Mouse (Mus musculus) CD4-positive naive resting alpha-beta T cell, adult 76 days (primary cell): Measurements from ENCODE around the gene Akap8. TPM values are rescaled to one million over a fixed set of nuclear protein-coding genes. Genes with fewer than 3 reads are reported as not detected.

Source experiments
- total RNA-seq: library from RNA; stranded (reverse); gene quantifications from one replicate; pipeline ENCODE4 v1.2.4, GENCODE M21; 2023

Akap8 gene
- 343 TPM for total RNA-seq

GRCm38 (mm10) chr17:32320597-32321389, at the start of gene Akap8:
TSS of gene Akap8 (minus strand) at chr17:32321238.

GRCm38 (mm10) chr17:32350382-32350983, 29.4 kb upstream of the Akap8 start, which contains the start of gene Akap8l:
TSS of gene Akap8l (minus strand) at chr17:32350607.

GRCm38 (mm10) chr17:32284262-32285137, 36.5 kb downstream of the Akap8 start, which contains the start of gene Brd4:
TSS of gene Brd4 (minus strand) at chr17:32284722.

Other genes starting within 250 kb of the Akap8 start
- not detected for gene Notch3, start 154.4 kb downstream of the Akap8 start, total RNA-seq
- 2.2 TPM for gene Ephx3, start 131.7 kb downstream of the Akap8 start, total RNA-seq
- 337 TPM for gene Brd4, start 36.5 kb downstream of the Akap8 start, total RNA-seq
- gene Akap8l, start 29.4 kb upstream of the Akap8 start, total RNA-seq = 153 TPM
- gene Wiz, start 68.2 kb upstream of the Akap8 start, total RNA-seq = 32.1 TPM
- 540 TPM for gene Rasal3, start 82.3 kb upstream of the Akap8 start, total RNA-seq
- 55.4 TPM for gene Pglyrp2, start 102.9 kb upstream of the Akap8 start, total RNA-seq
- not detected for gene Cyp4f39, start 131.5 kb upstream of the Akap8 start, total RNA-seq
- gene Cyp4f17, start 184.8 kb upstream of the Akap8 start, total RNA-seq = 1.2 TPM
- gene Cyp4f16, start 215.3 kb upstream of the Akap8 start, total RNA-seq = 9.0 TPM